Mouse (Mus musculus): ENCODE results near the gene Nxpe4.
A peak's percentile ranks its signal among the peaks of the same experiment; 100 is the strongest.

Gene Nxpe4

DNA sequence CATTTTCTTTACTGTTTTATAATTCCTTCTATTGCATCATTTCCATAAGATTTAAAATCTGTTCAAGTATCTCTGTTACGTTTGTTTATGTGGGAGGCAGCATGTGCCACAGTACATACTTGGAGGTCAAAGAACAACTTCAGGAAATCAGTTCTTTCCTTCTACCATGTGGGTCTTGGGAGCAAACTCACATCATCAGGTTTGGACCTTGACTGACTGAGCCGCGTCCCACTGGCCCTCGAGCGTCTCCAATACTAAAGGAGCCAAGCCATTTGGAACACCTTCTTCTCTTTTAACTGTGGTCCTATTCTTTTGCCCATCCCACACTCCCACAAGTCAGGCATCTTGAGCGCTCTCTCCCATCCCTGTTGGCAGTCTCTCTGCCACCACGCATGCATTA lies 167.8 kb downstream of the Nxpe4 start:
- DNase-seq (ENCODE audit: low spot score in 2 of 2): no peak

DNA sequence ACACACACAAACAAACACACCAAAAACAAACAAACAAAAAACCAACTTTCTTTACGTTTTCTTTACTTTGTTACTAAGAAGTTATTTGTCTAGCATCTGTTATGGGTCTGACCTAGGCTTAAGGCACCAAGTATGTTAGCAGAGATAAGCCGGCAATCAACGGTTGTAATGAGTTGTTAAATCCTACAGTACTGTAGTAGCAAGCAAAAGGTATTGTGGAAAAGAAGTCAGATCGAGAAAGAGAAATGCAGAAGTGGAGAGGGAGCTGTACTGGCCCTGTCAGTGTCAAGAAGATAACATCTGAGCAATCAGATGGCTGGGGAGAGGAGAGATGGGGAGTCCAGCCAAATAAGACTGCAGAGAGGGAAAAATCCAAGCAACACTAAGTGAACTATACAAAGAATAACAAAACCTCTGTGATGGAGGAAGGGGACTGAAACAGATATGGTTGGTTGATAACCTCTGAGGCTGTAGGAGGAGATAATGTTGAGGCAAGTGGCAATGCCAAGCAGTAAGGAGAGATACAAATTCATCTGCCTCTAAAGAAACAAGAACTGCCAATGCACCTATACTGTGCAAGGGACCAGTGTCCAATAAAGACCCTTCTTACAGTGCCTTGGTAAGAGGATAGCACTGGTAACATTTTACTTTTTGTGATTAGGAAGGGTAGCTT lies 177.1 kb downstream of the Nxpe4 start:
- DNase-seq (ENCODE audit: low spot score in 2 of 2): no peak

DNA sequence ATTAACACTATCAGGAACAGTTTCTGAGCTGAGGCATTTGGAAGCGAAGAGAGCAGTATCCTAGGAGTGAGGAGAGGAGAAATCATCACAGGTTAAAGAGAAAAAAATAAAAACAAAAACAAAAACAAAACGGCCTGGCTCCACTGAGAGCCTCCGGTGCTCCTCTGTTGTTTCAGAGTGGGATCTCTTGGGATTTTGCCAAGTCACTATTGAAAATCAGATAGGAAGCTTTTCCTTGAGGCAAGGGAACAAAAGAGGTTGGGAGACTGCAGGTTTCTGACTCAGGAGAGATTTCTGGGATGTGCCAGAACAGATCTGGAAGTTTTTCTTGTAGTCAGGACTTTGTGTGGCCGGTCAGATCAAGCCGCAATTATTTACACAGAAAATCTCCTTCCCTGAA lies 177.7 kb downstream of the Nxpe4 start:
- no peak for DNase-seq (ENCODE audit: low spot score in 2 of 2)

DNA sequence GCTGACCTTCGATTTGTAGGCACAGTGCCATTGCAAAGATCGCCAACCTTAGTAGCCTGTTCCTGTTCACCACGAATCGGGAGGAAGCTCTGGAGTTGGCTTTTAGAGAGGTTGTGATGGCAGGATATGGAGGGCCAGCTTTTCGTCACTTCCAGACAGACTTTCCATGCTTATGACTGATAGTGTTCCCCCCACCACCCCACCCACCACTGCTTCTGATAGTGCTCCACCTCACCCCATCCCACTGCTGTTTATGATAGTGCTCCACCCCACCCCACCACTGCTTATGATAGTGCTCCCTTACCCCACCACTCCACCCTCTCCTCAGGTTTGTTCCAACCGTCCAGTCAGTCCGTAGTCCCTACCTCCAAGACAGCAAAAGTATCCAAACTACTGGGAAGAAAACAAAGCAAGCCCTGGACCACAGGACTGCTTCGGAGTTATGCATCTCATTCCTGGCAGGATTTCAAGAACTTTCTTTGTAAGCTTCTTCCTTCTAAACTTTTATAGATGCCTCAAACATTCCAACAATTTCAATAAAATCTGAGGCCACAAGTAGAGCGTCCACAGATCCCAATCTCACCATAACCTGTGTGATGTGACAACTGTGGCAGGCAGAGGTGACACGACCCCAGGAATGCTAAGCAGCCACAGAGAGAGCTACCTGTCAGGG lies 179.0 kb downstream of the Nxpe4 start:
- DNase-seq (ENCODE audit: low spot score in 2 of 2): no peak

DNA sequence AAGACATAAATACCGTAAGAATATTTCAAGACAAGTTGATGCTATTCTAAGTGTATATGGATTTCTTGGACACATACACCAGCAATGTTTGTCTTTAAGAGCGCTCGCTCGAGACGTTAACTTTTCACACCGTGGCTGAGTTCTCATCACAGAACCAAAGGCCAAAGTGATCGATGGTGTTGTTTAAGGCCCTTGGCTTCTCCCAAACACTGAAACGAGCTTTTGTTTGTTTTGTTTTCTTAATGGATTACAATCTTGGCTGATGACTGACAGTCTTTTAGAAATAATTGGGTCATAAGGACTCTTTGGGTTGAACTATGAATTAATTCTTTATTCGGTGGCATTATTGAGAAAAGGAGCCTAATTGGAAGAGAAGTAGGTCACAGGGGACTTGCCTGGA lies 183.6 kb downstream of the Nxpe4 start:
- DNase-seq (ENCODE audit: low spot score in 2 of 2): no peak

DNA sequence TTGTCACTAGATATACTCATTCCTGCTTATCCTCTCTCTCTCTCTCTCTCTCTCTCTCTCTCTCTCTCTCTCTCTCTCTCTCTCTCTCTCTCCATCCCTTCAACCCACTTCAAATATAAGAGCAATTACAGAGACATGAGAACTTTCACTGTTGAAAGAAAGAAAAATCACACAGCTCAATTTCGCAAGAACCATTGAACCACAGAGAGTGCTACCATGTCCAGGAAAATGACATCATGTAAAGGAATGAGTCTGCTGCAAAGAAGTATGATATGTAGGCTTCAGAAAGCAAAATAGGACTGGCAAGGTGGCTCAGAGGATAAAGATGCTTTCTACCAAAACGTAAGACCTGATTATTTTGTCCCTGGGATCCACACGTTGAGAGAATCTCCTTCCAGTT lies 184.0 kb downstream of the Nxpe4 start:
- DNase-seq (ENCODE audit: low spot score in 2 of 2): no peak

DNA sequence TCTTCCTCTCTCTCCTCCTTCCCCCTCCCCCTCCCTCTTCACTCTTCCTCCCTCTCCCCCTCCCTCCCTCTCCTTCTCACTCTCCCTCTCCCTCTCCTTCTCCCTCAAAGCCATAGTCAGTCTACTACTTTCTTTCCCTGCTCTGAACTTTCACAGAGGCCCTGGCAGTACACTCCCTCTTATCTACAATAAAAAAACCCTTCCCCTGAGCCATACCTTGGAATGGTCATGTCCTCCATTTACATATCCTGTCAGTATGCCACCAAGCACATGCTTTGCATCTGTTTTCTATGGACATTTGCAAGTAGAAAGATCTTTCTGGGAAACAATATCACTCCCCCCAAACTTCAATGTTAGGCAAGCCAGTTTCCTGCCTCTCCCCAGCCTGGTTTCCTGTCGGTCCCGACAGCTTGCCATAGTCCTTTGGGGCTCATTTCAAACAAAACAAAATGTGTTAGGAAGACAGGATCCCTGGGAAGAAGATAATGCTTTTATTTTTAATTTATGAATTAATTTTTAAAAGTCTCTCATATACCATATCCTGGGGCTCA lies 191.4 kb downstream of the Nxpe4 start, which contains the start of gene Nxpe2:
Gene Nxpe2 (minus strand): TSS at position 307 of the 551 bp plus-strand sequence.
- DNase-seq (ENCODE audit: low spot score in 2 of 2): no peak

DNA sequence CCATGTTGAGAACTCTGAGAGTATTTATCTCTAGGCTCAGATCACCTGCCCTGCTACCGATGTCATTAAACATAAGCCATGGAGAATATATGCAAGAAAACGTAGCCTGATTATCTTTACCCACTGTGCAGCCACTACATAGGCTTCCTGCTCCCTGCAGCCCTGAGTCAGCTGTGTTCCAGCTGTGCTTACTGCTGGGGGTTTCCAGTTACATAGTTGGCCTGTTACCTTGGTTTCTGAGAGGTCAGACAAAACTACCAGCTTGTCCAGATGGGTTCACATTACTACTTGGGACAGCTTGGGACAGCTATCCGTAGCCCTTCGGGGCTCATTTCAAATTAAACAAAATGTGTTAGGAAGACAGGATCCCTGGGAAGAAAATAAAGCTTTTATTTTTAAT lies 192.3 kb downstream of the Nxpe4 start:
- no peak for DNase-seq (ENCODE audit: low spot score in 2 of 2)

DNA sequence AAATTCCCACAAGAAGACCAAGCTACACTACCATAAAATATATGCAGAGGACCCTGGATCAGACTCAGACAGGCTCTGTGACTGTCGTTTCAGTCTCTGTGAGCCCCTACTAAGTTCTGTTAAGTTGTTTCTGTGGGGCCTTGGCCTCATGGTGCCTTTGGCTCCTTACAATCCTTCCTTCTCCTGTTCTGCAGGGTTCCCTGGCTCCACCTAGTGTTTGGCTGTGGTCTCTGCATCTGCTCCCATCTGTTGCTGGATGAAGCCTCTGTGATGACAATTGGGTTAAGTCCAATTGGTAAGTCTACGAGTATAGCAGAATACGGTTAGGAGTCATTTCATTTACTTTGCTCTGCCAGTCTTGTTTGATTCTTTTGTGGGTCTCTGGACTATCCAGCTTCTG lies 193.0 kb downstream of the Nxpe4 start:
- DNase-seq (ENCODE audit: low spot score in 2 of 2): peak; percentile 10 to 85

DNA sequence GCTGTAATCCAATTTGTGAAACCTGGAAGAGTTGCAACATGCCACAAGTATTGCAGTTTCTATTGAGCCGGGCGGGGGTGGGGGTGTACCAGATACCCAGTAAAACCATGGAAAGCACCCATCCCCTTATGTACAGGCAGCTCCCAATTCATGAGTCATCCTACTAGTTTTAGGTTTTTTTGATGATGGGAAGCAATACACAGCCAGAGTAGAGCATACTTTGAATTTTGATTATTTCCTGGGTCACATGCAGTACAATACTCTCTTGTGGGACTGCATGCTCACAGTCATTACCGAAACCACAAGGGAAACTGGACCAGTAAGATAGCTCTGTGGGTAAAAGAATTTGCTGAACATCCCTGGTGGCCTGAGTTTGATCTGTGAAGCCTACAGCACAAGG lies 195.3 kb downstream of the Nxpe4 start:
- no peak for DNase-seq (ENCODE audit: low spot score in 2 of 2)

DNA sequence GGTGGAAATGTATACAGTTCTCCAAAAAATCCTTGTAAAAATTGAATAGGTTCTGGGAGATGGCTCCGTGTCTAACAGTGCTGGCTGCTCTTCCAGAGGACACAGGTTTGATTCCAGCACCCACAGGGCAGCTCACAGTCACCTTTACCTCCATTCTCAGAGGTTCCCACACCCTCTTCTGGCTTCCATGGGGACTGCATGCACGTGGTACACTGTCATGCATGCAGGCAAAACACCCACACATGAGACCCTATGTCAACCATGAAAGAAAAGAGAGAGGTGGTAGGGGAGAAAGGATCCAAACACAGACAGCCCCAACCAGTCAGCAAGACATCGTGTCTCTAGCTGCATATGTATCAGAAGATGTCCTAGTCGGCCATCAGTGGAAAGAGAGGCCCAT lies 199.0 kb downstream of the Nxpe4 start:
- DNase-seq (ENCODE audit: low spot score in 2 of 2): no peak

DNA sequence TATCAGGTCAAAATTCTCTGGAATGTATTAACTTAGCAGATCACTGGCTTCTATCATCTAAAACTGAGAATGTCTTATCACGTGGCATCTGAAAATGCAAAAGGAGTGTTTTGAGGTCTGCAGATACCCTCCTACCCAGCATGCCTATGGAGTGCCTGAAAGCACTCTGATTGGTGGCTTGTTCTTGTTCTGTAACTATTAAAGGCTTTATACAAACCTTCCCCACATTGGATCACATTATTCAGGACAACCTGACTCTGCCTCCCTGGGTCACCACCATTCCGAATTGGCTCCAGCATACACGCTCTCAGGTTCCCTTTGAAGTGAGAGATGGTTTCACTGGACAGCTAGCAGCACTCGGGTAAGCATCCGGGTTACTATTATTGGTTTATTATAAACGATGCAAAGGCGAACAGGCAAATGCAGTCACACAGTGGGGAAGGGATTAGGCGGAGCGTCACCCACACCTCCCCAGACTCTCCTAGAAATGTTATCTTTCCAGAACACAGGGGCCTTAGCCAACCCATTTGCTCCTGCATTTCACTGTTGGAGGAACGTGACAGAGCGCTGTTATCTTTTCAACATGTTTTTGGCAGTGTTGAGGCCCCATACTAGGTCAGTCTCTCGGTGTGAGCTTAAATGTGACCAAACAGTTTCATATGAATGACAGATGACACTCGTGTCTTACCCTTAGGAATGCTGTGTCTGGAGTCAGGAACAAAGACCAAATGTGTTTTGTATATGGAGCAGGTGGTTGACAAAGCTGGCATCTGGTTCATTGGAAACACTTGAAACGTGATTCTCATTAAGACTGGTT lies 200.2 kb downstream of the Nxpe4 start:
- DNase-seq (ENCODE audit: low spot score in 2 of 2): no peak

DNA sequence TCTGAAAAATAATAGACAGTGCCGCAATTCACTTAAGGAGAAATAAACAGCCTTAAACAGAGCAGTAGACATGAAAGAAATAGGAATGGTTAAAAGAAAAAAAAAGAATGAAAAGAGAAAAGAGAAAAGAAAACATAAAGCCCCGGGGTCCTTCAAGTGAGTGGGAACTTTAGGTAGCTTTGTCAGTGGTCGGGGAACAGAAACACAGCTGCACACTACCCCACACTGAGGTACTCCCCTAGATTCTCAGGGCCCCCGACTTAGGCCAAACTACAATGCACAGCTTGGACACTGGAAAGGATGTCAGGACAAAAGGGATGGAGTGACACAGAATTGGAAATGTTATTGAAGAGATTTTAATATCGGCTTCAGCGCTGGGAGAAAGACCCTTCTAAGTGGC lies 200.9 kb downstream of the Nxpe4 start:
- DNase-seq (ENCODE audit: low spot score in 2 of 2): no peak

DNA sequence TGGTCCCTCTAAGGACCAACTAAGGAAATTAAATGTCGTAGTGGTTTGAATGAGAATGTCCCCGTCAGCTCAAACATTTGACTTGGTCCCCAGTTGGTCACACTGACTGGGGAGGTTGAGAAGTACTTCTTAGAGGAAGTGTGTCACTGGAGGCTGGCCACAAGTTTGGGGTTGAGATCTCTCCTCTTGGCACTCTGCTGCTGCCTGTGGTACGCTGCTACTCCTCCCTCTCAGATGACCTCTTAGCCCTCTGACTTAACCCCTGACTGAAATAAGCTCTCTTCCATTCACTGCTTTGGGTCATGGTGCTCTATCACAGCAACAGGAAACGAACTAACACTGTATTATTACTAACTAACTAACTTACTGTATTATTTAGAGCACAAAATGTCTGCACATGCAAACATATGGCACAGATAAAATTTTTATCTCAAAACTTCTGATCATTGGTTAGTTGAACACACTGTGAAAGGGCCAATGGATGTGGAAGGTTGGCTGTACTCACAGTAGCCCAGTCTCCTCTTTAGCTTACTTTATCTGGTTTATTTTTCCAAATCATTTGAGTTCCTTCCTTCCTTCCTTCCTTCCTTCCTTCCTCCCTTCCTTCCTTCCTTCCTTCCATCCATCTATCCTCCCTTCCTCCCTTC lies 211.5 kb downstream of the Nxpe4 start:
- DNase-seq (ENCODE audit: low spot score in 2 of 2): no peak

DNA sequence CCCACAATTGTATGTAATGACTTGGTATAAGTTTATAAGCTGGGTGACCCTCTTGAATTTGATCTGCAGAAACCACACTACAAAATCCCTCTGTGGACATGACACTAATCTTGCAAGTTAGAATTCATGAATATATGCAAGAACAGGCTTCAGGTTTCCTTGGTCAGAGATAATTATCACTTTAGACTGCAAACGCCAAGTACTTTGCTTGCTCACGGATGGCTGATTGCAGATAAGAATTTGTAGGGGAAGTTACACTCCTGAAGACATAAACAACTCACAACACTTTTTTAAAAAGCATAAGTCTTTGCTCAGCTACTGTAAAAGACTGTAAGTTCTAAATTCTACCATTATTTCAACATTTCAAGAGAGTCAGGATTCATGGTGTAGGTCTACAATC lies 212.5 kb downstream of the Nxpe4 start:
- no peak for DNase-seq (ENCODE audit: low spot score in 2 of 2)

DNA sequence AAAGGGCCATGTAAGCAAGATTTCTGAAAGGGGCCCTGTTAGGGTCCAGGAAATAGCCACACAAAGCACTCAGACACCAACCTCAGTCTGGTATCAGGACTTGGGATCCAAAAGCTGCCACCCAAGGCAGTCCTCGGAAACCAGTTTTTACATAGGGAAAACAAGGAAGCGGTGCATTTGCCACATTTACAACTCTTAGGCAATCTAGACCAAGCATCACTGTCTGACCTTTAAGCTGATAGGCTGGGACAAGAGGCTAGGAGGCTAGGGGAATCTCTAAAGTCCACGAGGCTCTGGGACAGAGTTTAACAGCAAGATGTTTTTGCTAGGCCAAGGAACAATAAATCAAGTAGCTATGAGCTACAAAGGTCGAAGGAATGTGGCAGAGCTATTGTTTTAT lies 226.6 kb downstream of the Nxpe4 start:
- no peak for DNase-seq (ENCODE audit: low spot score in 2 of 2)

DNA sequence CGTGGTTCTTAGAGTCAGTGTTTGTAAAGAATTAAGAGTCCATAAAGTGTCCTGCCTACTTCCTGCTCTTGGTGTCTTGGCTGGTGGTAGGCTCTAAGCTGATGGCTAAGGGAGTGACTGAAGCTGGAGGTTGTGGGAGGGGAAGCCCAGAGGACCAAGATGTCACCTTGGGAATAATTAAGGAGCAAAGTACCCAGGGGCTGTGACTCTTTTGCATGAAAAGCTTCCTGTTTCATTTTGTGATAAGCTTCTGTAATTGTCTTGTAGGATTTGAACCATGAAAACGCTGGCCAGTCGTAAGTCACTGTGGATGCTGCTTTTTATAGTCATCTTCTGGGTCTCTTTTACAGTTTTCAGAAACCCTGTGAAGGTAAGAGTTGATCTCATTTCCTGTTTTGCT lies 228.2 kb downstream of the Nxpe4 start:
- no peak for DNase-seq (ENCODE audit: low spot score in 2 of 2)

DNA sequence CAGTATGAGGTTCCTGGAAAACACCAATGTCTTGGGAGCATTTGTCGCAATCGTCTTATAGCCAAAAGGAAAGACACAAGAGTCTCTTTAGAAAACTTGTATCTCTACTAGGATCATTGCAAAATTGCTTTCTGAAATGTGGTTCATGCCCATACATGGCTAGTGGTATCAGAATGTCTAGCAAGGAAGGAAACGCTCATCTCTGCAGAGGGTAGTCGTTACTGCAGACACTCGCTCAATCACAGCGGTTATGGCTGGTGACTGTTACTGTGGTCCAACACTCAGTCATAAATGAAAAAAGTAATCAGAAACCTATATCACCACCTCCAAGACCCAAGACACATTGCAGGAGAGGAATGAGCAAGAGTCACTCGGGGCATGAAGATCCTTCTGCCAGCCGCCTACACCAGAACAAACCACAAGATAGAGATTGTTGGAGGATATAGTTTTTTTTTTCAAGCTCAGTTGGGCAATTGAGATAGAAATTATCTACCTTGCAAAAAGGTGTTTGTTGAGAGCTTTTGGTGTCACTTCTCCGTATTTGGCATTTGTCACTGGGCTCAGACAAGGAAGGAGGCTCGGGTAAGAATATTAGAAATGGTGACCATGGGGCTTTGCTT lies 241.9 kb downstream of the Nxpe4 start:
- no peak for DNase-seq (ENCODE audit: low spot score in 2 of 2)

DNA sequence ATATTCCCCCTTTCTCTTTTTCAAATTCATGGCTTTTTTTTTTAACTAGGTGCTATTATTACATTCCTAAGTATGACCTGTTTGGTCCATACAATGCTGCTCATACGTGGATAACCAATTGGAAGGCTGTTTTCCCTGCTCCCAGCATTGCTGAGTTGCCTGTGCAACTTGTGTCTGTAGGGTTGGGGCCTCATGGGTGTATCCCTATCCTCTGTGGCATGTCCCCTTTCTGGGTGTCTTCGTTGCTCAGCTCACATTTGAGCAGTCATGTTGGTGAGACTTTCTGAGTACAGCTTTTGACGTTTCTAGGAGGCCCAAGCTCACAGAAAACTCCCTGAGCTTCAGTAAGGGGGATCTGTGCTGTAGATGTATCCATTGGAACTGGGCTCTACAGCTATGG lies 242.9 kb downstream of the Nxpe4 start:
- DNase-seq (ENCODE audit: low spot score in 2 of 2): no peak

DNA sequence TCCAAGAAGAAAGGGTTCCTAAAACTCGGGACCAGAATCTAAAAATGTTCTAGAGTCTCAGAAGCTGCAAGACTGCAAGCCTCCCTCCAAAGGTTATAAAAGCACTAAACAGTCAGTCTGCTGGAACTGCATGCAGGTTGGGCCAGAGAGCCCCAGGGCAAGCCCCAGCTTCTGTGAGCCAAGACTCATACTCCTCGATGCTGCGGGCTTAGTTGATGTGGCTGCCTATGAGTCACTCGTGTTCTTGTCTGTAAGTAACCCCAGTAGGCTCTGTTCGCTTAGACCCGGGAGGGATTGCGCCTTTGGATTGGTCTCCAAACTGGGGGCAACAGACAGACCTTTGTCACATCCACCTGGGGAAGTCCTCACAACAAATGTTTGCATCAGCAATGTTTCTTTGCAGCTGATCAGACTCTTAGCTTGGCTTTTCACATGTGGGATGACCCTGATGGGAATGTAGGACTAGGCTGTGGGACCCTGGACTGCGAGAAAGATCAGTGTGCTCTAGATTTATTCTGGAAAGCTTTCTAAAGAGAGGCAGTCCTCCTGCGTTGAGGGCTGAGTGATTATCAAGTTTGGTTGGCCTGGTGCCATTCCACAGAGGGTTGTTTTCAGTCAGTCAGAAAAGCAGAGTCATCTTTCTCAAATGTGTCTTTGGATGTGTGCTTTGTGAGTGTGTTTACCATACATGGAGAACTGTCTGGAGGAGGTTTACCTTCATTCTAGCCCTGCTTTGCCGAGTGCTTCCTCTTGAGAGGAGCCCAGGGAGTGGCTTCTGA lies 245.9 kb downstream of the Nxpe4 start:
- DNase-seq (ENCODE audit: low spot score in 2 of 2): no peak

Data from left cerebral cortex, adult 9 months (tissue).